Mouse (Mus musculus) kidney, adult 2 months (tissue): ENCODE measurements around the gene Snx15. TPM values are rescaled to one million over a fixed set of nuclear protein-coding genes. Genes with fewer than 3 reads are reported as not detected.
"Not testable (repeated sequence)": the region's sequence is repeated elsewhere in the genome, so short reads cannot be mapped to it uniquely, and the experiment has no call there.

ENCODE experiments used
- DNase-seq: peaks from one replicate; pipeline ENCODE4 v3.0.0; 2021
- H3K27ac ChIP-seq: fragments of 200-500 bp; 2 replicates; pipeline ENCODE4 v1.5.1; 2012; ENCODE audit warnings: low read depth, low read length, control low read depth, inconsistent platforms; ENCODE audit not compliant: insufficient read depth
- H3K27me3 ChIP-seq: fragments of 200-500 bp; replicated peaks from 2 replicates; pipeline ENCODE4 v1.6.1; 2012; ENCODE audit warnings: mild to moderate bottlenecking, moderate library complexity, low read length, inconsistent platforms; ENCODE audit not compliant: control insufficient read depth, insufficient read depth
- H3K36me3 ChIP-seq: fragments of 200-500 bp; 2 replicates; pipeline ENCODE4 v1.6.1; 2012; ENCODE audit warnings: mild to moderate bottlenecking, moderate library complexity, low read length, inconsistent platforms; ENCODE audit not compliant: control insufficient read depth, insufficient read depth
- H3K4me1 ChIP-seq: fragments of 200-500 bp; 2 replicates; pipeline ENCODE4 v1.6.1; 2011; ENCODE audit warnings: low read length; ENCODE audit not compliant: control insufficient read depth, insufficient read depth
- H3K4me3 ChIP-seq: fragments of 200-500 bp; 2 replicates; pipeline ENCODE4 v1.5.1; 2011; ENCODE audit warnings: mild to moderate bottlenecking, low read depth, low read length, control low read depth; ENCODE audit not compliant: insufficient read depth
- CTCF ChIP-seq: fragments of 200-500 bp; conservative IDR thresholded peaks from 2 replicates; pipeline ENCODE4 v1.5.1; 2011; ENCODE audit warnings: low read depth, mild to moderate bottlenecking, control low read depth, low read length, moderate library complexity, mixed read lengths; ENCODE audit not compliant: insufficient read depth, insufficient read length
- POLR2A ChIP-seq: fragments of 200-500 bp; IDR thresholded peaks from one replicate; pipeline ENCODE4 v1.6.1; 2011; ENCODE audit warnings: low read depth, low read length, control low read depth
- WGBS: fragments of 180-500 bp; shearing (Covaris S2); methylation state at CpG from one replicate; pipeline ENCODE4 v1.1.7; 2018; 5-methylcytosine and 5-hydroxymethylcytosine counted together
- polyA plus RNA-seq: library from polyadenylated mRNA; depleted of rRNA; stranded (reverse); fragments of >200 nt; gene quantifications from 2 replicates; pipeline ENCODE4 v1.2.3, GENCODE M21; 2012

The Snx15 gene
- polyA plus RNA-seq, 1 experiment: 28.7 TPM

- Histone ChIP-seq H3K36me3 (no peaks in the 10 kb centered on the region), H3K27ac (no peak overlapping the region), H3K27me3 (no peaks in the 10 kb centered on the region), H3K4me1 (no peaks in the 10 kb centered on the region), H3K4me3 (no peak overlapping the region)
- TF ChIP-seq CTCF (no peak), POLR2A (no peak)
- no peak for DNase-seq
- 80% methylated on average over 7 of the region's 7 CpGs for WGBS
Measured at GRCm38 (mm10) chr19:6132171-6132827, 4.2 kb upstream of the Snx15 start.

GRCm38 (mm10) chr19:6130414-6131128 is 2.5 kb upstream of the Snx15 start:
- 78% methylated on average over 7 of the region's 7 CpGs for WGBS
- not testable (repeated sequence) for H3K27ac ChIP-seq, H3K27me3 ChIP-seq, DNase-seq, H3K36me3 ChIP-seq, H3K4me3 ChIP-seq, H3K4me1 ChIP-seq

GRCm38 (mm10) chr19:6126789-6127580 is 1.1 kb downstream of the Snx15 start:
- WGBS: 55% methylated on average over 10 of the region's 10 CpGs
- peak overlapping the region; percentile 91 for H3K4me3 ChIP-seq
- no peaks in the 10 kb centered on the region for H3K36me3 ChIP-seq
- no peak for TF ChIP-seq POLR2A
- H3K27ac ChIP-seq: no peak overlapping the region; the same call in 1 of the 2 replicates
- no peaks in the 10 kb centered on the region for H3K27me3 ChIP-seq
- H3K4me1 ChIP-seq: peaks cover 2% of the 10 kb centered on the region; the same call in 1 of the 2 replicates
- no peak for DNase-seq

GRCm38 (mm10) chr19:6126289-6126688 is 1.8 kb downstream of the Snx15 start:
- peak; percentile 74 for DNase-seq
- Histone ChIP-seq H3K4me1 (peaks cover 2% of the 10 kb centered on the region; the same call in 1 of the 2 replicates), H3K27ac (no peak overlapping the region), H3K36me3 (no peaks in the 10 kb centered on the region), H3K27me3 (no peaks in the 10 kb centered on the region), H3K4me3 (no peak overlapping the region)
- 27% methylated on average over 4 of the region's 4 CpGs for WGBS
- no peak for TF ChIP-seq POLR2A
- peak; percentile 61 for TF ChIP-seq CTCF

GRCm38 (mm10) chr19:6124898-6125297 is 3.2 kb downstream of the Snx15 start:
- DNase-seq: no peak
- no peaks in the 10 kb centered on the region for H3K36me3 ChIP-seq
- H3K4me1 ChIP-seq: peaks cover 2% of the 10 kb centered on the region; the same call in 1 of the 2 replicates
- H3K4me3 ChIP-seq: no peak overlapping the region
- TF ChIP-seq CTCF: no peak
- TF ChIP-seq POLR2A: no peak
- 65% methylated on average over 2 of the region's 2 CpGs for WGBS
- H3K27me3 ChIP-seq: no peaks in the 10 kb centered on the region
- H3K27ac ChIP-seq: no peak overlapping the region

- H3K27me3 ChIP-seq: no peaks in the 10 kb centered on the region
- no peaks in the 10 kb centered on the region for H3K36me3 ChIP-seq
- H3K4me3 ChIP-seq: no peak overlapping the region
- H3K4me1 ChIP-seq: peaks cover 5% of the 10 kb centered on the region; the same call in 1 of the 2 replicates
- TF ChIP-seq CTCF (no peak), POLR2A (no peak)
- no peak overlapping the region for H3K27ac ChIP-seq
- DNase-seq: no peak
- WGBS: 64% methylated on average over 8 of the region's 8 CpGs
Measured at GRCm38 (mm10) chr19:6123330-6123729, 4.8 kb downstream of the Snx15 start.

- no peak overlapping the region for H3K27ac ChIP-seq
- TF ChIP-seq POLR2A: no peak
- no peak for TF ChIP-seq CTCF
- no peak for DNase-seq
- no peaks in the 10 kb centered on the region for H3K27me3 ChIP-seq
- no peak overlapping the region for H3K4me3 ChIP-seq
- H3K4me1 ChIP-seq: peaks cover 5% of the 10 kb centered on the region; the same call in 1 of the 2 replicates
- WGBS: 49% methylated on average over 19 of the region's 19 CpGs
- no peaks in the 10 kb centered on the region for H3K36me3 ChIP-seq
Measured at GRCm38 (mm10) chr19:6121761-6122160, 6.3 kb downstream of the Snx15 start.
